Mouse (Mus musculus) forebrain, embryonic 11.5 days (tissue): ENCODE results near the gene E130114P18Rik. TPM values are rescaled to one million over a fixed set of nuclear protein-coding genes. Genes with fewer than 3 reads are reported as not detected.

ENCODE experiments used
- ATAC-seq: fragments of 200-750 bp; cut with Nextera tagmentation; replicated peaks from 2 replicates; pipeline ENCODE4 v1.8.0; 2017; ENCODE audit warnings: moderate TSS enrichment; ENCODE audit not compliant: low FRiP score
- DNase-seq: peaks from one replicate; pipeline ENCODE4 v3.0.0-alpha.2; 2017; ENCODE audit warnings: low spot score
- H3K27ac ChIP-seq: fragments of 300-500 bp; sonication (generic); 2 replicates; pipeline ENCODE4 v1.5.1; 2014; ENCODE audit warnings: low read depth, low read length
- H3K27me3 ChIP-seq: fragments of 300-500 bp; sonication (generic); 2 replicates; pipeline ENCODE4 v1.6.1; 2014; ENCODE audit warnings: mild to moderate bottlenecking, low read length, mixed read lengths; ENCODE audit not compliant: control insufficient read depth, insufficient read depth
- H3K36me3 ChIP-seq: fragments of 300-500 bp; sonication (generic); 2 replicates; pipeline ENCODE4 v1.6.1; 2014; ENCODE audit warnings: mild to moderate bottlenecking, low read length, moderate library complexity, mixed read lengths; ENCODE audit not compliant: control insufficient read depth, insufficient read depth
- H3K4me1 ChIP-seq: fragments of 300-500 bp; sonication (generic); replicated peaks from 2 replicates; pipeline ENCODE4 v1.6.1; 2014; ENCODE audit warnings: low read length, mixed read lengths; ENCODE audit not compliant: control insufficient read depth, insufficient read depth
- H3K4me2 ChIP-seq: fragments of 300-500 bp; sonication (generic); 2 replicates; pipeline ENCODE4 v1.6.1; 2014; ENCODE audit warnings: low read depth, mild to moderate bottlenecking, low read length, moderate library complexity, mixed read lengths; ENCODE audit not compliant: severe bottlenecking
- H3K4me3 ChIP-seq: fragments of 300-500 bp; sonication (generic); 2 replicates; pipeline ENCODE4 v1.5.1; 2014; ENCODE audit warnings: low read depth, low read length
- H3K9ac ChIP-seq: fragments of 300-500 bp; sonication (generic); 2 replicates; pipeline ENCODE4 v1.6.1; 2014; ENCODE audit warnings: low read length
- H3K9me3 ChIP-seq: fragments of 300-500 bp; sonication (generic); 2 replicates; pipeline ENCODE4 v1.6.1; 2016; ENCODE audit warnings: low read length, mixed read lengths; ENCODE audit not compliant: control insufficient read depth
- WGBS: fragments of 180-500 bp; shearing (Covaris S2); extraction: QIAGEN DNeasy Blood & Tissue Kit; methylation state at CpG from one replicate; pipeline ENCODE4 v1.1.7; 2014; 5-methylcytosine and 5-hydroxymethylcytosine counted together
- polyA plus RNA-seq: library from polyadenylated mRNA; unstranded; fragments of >200 nt; fragmentation: Nextera tagmentation; extraction: Ambion mirVana; gene quantifications from 2 replicates; pipeline ENCODE4 v1.2.1, GENCODE M21; 2014

The E130114P18Rik gene
- polyA plus RNA-seq, 1 experiment from 2014 or later = 45.7 TPM

DNA sequence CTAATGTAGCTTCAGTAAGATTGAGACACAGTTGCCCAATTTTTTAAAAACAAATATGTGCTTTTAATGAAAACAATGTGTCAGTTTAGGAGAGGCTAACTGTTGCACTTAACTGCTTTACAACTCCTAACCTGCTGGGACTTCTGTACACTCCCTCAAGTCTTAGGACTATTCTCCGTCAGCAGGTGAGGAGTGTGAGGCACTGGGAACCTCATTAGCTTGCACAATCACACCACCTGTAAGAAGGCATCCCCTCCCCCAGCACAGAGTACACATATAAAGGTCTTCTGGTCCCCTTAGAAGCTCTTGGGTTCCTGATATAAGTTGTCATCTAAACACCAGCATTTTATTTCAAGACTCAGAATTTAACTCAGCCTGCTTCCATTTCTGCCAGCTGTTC, 170.7 kb downstream of the E130114P18Rik start:
- Histone ChIP-seq H3K9ac (no peak overlapping the region), H3K9me3 (no peaks in the 10 kb centered on the region), H3K4me2 (no peak overlapping the region), H3K36me3 (no peaks in the 10 kb centered on the region), H3K27ac (no peak overlapping the region), H3K27me3 (no peaks in the 10 kb centered on the region), H3K4me3 (no peak overlapping the region), H3K4me1 (peaks cover 4% of the 10 kb centered on the region)
- DNase-seq (no peak), ATAC-seq (no peak)
- 73% methylated on average over 1 of the region's 1 CpGs for WGBS

- peaks cover 5% of the 10 kb centered on the region for H3K4me1 ChIP-seq
Measured at GRCm38 (mm10) chr4:97606524-97606923, 171.4 kb downstream of the E130114P18Rik start.

GRCm38 (mm10) chr4:97602579-97602978, 175.3 kb downstream of the E130114P18Rik start:
- 83% methylated on average over 4 of the region's 4 CpGs for WGBS
- no peaks in the 10 kb centered on the region for H3K9me3 ChIP-seq
- H3K4me2 ChIP-seq = no peak overlapping the region
- no peak overlapping the region for H3K9ac ChIP-seq
- H3K27me3 ChIP-seq = no peaks in the 10 kb centered on the region
- no peak overlapping the region for H3K4me3 ChIP-seq
- no peak for DNase-seq
- no peak for ATAC-seq
- no peaks in the 10 kb centered on the region for H3K36me3 ChIP-seq
- no peak overlapping the region for H3K27ac ChIP-seq
- H3K4me1 ChIP-seq = peaks cover 3% of the 10 kb centered on the region; the same call in 1 of the 2 replicates

More at GRCm38 (mm10) chr4:97606524-97606923, 171.4 kb downstream of the E130114P18Rik start:
- no peak overlapping the region for H3K9ac ChIP-seq
- H3K27ac ChIP-seq = no peak overlapping the region
- no peaks in the 10 kb centered on the region for H3K9me3 ChIP-seq
- ATAC-seq (no peak), DNase-seq (no peak)
- H3K4me3 ChIP-seq = no peak overlapping the region
- WGBS = 85% methylated on average over 8 of the region's 8 CpGs
- no peak overlapping the region for H3K4me2 ChIP-seq
- no peaks in the 10 kb centered on the region for H3K36me3 ChIP-seq
- no peaks in the 10 kb centered on the region for H3K27me3 ChIP-seq

DNA sequence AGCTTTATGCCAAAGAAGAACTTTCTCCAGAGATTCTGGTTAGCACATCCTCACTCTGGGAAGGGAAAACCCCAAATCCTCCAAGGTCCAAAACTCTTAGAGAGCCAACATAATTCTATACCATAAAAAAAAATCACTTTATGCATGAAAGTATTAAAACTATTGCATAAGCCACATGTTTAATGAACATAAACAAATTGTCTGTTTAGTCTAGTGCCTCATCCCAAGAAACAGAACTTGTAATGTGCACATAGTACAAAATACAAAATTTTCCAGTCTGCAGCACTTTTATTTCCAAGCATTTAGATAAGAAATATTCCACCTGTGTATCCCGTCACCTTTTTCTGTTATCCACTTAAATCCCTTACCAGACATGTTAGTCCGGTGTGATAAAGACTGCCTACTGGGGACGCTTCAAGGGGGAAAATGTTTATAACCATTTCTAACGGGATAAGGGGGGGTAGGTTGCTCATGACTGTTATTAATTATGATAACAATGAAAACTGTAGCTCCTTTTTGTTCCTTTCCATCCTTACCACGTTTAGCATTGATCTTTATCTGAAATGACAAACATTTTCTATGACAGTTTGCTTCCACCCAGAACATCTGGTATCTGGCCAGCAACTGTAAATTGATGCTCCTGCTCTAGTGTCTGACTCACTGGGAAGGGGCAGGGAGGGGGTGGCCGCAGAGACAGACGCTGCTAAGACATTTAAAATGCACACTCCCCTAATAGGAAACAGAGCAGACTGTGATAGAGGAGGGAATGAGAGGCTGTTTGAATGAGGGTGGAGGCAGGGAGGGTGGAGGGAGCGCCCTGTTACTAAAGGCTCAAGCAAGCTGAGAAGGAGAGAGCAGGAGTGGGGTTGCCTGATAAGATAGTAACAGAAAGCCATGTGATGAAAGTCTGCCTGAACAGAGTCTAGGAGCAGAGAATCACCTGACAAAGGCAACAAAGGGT, 176.7 kb downstream of the E130114P18Rik start:
- ATAC-seq (no peak), DNase-seq (no peak)
- Histone ChIP-seq H3K4me1 (peaks cover 3% of the 10 kb centered on the region; the same call in 1 of the 2 replicates), H3K9me3 (no peaks in the 10 kb centered on the region), H3K4me2 (no peak overlapping the region), H3K9ac (no peak overlapping the region), H3K4me3 (no peak overlapping the region), H3K27me3 (no peaks in the 10 kb centered on the region), H3K36me3 (no peaks in the 10 kb centered on the region), H3K27ac (no peak overlapping the region)
- WGBS = 55% methylated on average over 8 of the region's 8 CpGs

GRCm38 (mm10) chr4:97597443-97597842, 180.4 kb downstream of the E130114P18Rik start:
- ATAC-seq (no peak), DNase-seq (no peak)
- H3K9me3 ChIP-seq = no peaks in the 10 kb centered on the region
- H3K9ac ChIP-seq = no peak overlapping the region
- H3K27ac ChIP-seq = no peak overlapping the region
- H3K27me3 ChIP-seq = no peaks in the 10 kb centered on the region
- H3K4me2 ChIP-seq = no peak overlapping the region
- H3K4me1 ChIP-seq = peaks cover 3% of the 10 kb centered on the region; the same call in 1 of the 2 replicates
- no peaks in the 10 kb centered on the region for H3K36me3 ChIP-seq
- 96% methylated on average over 1 of the region's 1 CpGs for WGBS
- H3K4me3 ChIP-seq = no peak overlapping the region

DNA sequence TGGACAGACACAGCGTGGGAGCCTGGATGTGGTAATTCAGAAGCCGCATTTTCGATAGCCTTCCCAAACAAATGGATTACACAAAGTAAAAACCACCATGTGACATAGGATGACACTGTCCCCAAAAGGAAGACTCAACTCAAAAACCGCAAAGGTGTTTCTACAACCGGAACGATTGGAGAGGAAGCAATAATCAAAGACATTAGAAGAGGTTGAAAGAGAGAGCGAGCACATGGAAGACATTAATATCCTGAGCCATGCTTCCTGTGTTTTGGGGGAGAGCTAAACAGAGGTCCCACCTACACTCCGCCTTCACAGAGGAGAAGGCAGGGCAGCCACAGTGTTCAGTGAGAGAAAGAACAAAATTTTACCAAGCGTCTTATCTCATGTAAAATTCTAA, 181.5 kb downstream of the E130114P18Rik start:
- no peak for DNase-seq
- no peak overlapping the region for H3K9ac ChIP-seq
- 85% methylated on average over 9 of the region's 9 CpGs for WGBS

DNA sequence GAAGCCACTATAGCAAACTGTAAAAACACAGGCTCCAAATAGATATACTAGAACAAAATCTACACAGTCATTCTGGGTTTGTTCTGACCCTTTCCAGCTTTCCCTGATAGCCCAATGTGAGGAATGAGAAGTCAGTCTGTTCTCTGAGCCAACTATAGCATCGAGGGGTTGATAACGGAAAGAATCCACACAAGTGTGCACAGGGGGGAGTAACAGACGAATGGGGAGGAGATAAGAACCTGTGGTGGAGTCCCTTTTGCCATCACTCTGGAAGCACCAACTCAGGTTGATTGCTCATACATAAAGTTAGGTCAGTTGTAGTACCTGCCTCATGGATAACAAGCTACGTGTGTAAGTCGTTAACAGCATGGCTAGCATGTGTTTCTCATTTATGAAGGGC, 184.0 kb downstream of the E130114P18Rik start:
- H3K4me2 ChIP-seq = no peak overlapping the region
- H3K27me3 ChIP-seq = no peaks in the 10 kb centered on the region
- no peaks in the 10 kb centered on the region for H3K4me1 ChIP-seq
- H3K4me3 ChIP-seq = no peak overlapping the region
- no peak overlapping the region for H3K27ac ChIP-seq
- 79% methylated on average over 5 of the region's 5 CpGs for whole genome bisulfite sequencing
- DNase-seq (no peak), ATAC-seq (no peak)
- no peak overlapping the region for H3K9ac ChIP-seq
- H3K36me3 ChIP-seq = no peaks in the 10 kb centered on the region
- no peaks in the 10 kb centered on the region for H3K9me3 ChIP-seq

More for the DNA sequence above, 181.5 kb downstream of the E130114P18Rik start:
- Histone ChIP-seq H3K4me1 (peaks cover under 1% of the 10 kb centered on the region; the same call in 1 of the 2 replicates), H3K36me3 (no peaks in the 10 kb centered on the region), H3K4me2 (no peak overlapping the region), H3K27ac (no peak overlapping the region), H3K4me3 (no peak overlapping the region), H3K9me3 (no peaks in the 10 kb centered on the region), H3K27me3 (no peaks in the 10 kb centered on the region)
- no peak for ATAC-seq

DNA sequence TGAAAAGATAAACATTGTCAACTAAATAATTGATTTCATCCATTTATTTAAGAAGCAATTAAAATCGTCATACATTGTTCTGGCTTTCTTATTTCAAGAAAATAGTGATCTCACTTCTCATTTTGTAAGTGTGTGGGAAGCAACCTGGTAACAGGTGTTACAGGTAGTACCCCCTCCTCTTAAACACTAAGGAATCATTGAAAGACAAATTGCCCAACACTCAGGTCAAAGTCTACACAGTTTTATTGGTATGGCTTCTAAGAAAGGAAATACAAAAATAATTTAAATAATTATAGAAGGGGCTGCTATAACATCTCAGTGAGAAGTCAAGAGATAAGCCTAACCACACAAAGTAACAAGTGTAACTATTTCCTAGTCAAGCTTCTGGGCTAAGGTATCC, 188.1 kb downstream of the E130114P18Rik start:
- no peaks in the 10 kb centered on the region for H3K36me3 ChIP-seq
- WGBS = 71% methylated on average over 1 of the region's 1 CpGs
- no peaks in the 10 kb centered on the region for H3K27me3 ChIP-seq
- no peaks in the 10 kb centered on the region for H3K9me3 ChIP-seq
- DNase-seq (no peak), ATAC-seq (no peak)
- H3K4me3 ChIP-seq = no peak overlapping the region
- peaks cover 3% of the 10 kb centered on the region; the same call in 1 of the 2 replicates for H3K4me1 ChIP-seq
- H3K9ac ChIP-seq = no peak overlapping the region
- H3K27ac ChIP-seq = no peak overlapping the region
- no peak overlapping the region for H3K4me2 ChIP-seq
